Mouse (Mus musculus) layer of hippocampus, adult 9-10 months (tissue): ENCODE measurements around the gene Ptpru.
"Not testable (repeated sequence)": the region's sequence is repeated elsewhere in the genome, so short reads cannot be mapped to it uniquely, and the experiment has no call there.

Experiments
- DNase-seq: peaks from one replicate; pipeline ENCODE4 v3.0.0; 2022; ENCODE audit warnings: low spot score

Ptpru gene

GRCm38 (mm10) chr4:131833971-131834609 is 4.0 kb downstream of the Ptpru start:
- no peak for DNase-seq

- no peak for DNase-seq
Observed at GRCm38 (mm10) chr4:131832759-131833407, 5.2 kb downstream of the Ptpru start.

- no peak for DNase-seq
Observed at GRCm38 (mm10) chr4:131831546-131832045, 6.5 kb downstream of the Ptpru start.

GRCm38 (mm10) chr4:131829123-131829522 is 9.0 kb downstream of the Ptpru start:
- no peak for DNase-seq

GRCm38 (mm10) chr4:131826905-131827304 is 11.2 kb downstream of the Ptpru start:
- no peak for DNase-seq

GRCm38 (mm10) chr4:131825830-131826229 is 12.3 kb downstream of the Ptpru start:
- no peak for DNase-seq

GRCm38 (mm10) chr4:131824939-131825338 is 13.1 kb downstream of the Ptpru start:
- DNase-seq = no peak

GRCm38 (mm10) chr4:131822583-131822982 is 15.5 kb downstream of the Ptpru start:
- no peak for DNase-seq

GRCm38 (mm10) chr4:131821161-131821731 is 16.8 kb downstream of the Ptpru start:
- no peak for DNase-seq

- no peak for DNase-seq
Observed at GRCm38 (mm10) chr4:131818926-131819325, 19.2 kb downstream of the Ptpru start.

GRCm38 (mm10) chr4:131815774-131816173 is 22.3 kb downstream of the Ptpru start:
- DNase-seq = no peak

- DNase-seq = no peak
Observed at GRCm38 (mm10) chr4:131814869-131815268, 23.2 kb downstream of the Ptpru start.

GRCm38 (mm10) chr4:131813798-131814197 is 24.3 kb downstream of the Ptpru start:
- no peak for DNase-seq

GRCm38 (mm10) chr4:131812458-131812857 is 25.6 kb downstream of the Ptpru start:
- DNase-seq = no peak

GRCm38 (mm10) chr4:131805255-131805654 is 32.8 kb downstream of the Ptpru start:
- DNase-seq = no peak

GRCm38 (mm10) chr4:131804732-131805131 is 33.4 kb downstream of the Ptpru start:
- not testable (repeated sequence) for DNase-seq

- no peak for DNase-seq
Observed at GRCm38 (mm10) chr4:131803846-131804245, 34.2 kb downstream of the Ptpru start.

GRCm38 (mm10) chr4:131798968-131799367 is 39.1 kb downstream of the Ptpru start:
- no peak for DNase-seq

- DNase-seq = no peak
Observed at GRCm38 (mm10) chr4:131797920-131798319, 40.2 kb downstream of the Ptpru start.

GRCm38 (mm10) chr4:131797483-131797882 is 40.6 kb downstream of the Ptpru start:
- no peak for DNase-seq

- no peak for DNase-seq
Observed at GRCm38 (mm10) chr4:131796312-131797080, 41.6 kb downstream of the Ptpru start.

- no peak for DNase-seq
Observed at GRCm38 (mm10) chr4:131786800-131787199, 51.3 kb downstream of the Ptpru start.
